Mouse (Mus musculus): ENCODE data around the gene Rprd1b. TPM values are rescaled to one million over a fixed set of nuclear protein-coding genes. Genes with fewer than 3 reads are reported as not detected.

Gene Rprd1b
- polyA plus RNA-seq, 1 experiment, result 11.6 TPM

- Histone ChIP-seq H3K4me3 (no peak overlapping the region), H3ac (ENCODE audit: control insufficient read depth, insufficient read length) (no peak overlapping the region), H3K27me3 (ENCODE audit: control insufficient read depth, insufficient read depth, insufficient read length) (no peaks in the 10 kb centered on the region), H3K36me3 (ENCODE audit: control insufficient read depth, insufficient read depth) (no peaks in the 10 kb centered on the region), H3K4me2 (ENCODE audit: low read depth) (no peak overlapping the region), H3K79me2 (ENCODE audit: control insufficient read depth, insufficient read depth) (no peaks in the 10 kb centered on the region)
- TF ChIP-seq TCF12 (IDR thresholded peaks at IDR 0.05; ENCODE audit: insufficient read depth, poor library complexity, severe bottlenecking) (no peak), MYOD1 (IDR thresholded peaks at IDR 0.05; ENCODE audit: control insufficient read depth in 1 of 3, insufficient read length in 2 of 3, low read depth in 2 of 3) (no peak), MYOG (IDR thresholded peaks at IDR 0.05; ENCODE audit: control insufficient read depth in 1 of 3, insufficient read depth in 1 of 3, insufficient read length in 2 of 3, low read depth in 2 of 3) (no peak), MAX (IDR thresholded peaks at IDR 0.05; ENCODE audit: low read depth) (no peak), POLR2AphosphoS2 (IDR thresholded peaks at IDR 0.05; ENCODE audit: insufficient read length, low read depth) (no peak)
Observed at GRCm38 (mm10) chr2:158104966-158105365, 76.7 kb downstream of the Rprd1b start.

- TF ChIP-seq CEBPB (IDR thresholded peaks at IDR 0.05; ENCODE audit: insufficient read depth, poor library complexity, severe bottlenecking) (no peak), REST (IDR thresholded peaks at IDR 0.05; ENCODE audit: insufficient read depth, insufficient read length) (no peak), USF1 (IDR thresholded peaks at IDR 0.05; ENCODE audit: low read depth) (no peak), SRF (IDR thresholded peaks at IDR 0.05; ENCODE audit: control insufficient read depth, insufficient read length, low read depth) (no peak), POLR2AphosphoS2 (IDR thresholded peaks at IDR 0.05; ENCODE audit: insufficient read length, low read depth) (no peak), MYOD1 (IDR thresholded peaks at IDR 0.05; ENCODE audit: control insufficient read depth in 1 of 3, insufficient read length in 2 of 3, low read depth in 2 of 3) (peak in 2 of 3 experiments; percentile 87 to 94), E2F4 (IDR thresholded peaks at IDR 0.05; ENCODE audit: insufficient read depth) (no peak), TCF3 (IDR thresholded peaks at IDR 0.05; ENCODE audit: insufficient read length, low read depth) (peak; percentile 70), TCF12 (IDR thresholded peaks at IDR 0.05; ENCODE audit: insufficient read depth, poor library complexity, severe bottlenecking) (peak; percentile 52), POLR2A (IDR thresholded peaks at IDR 0.05; ENCODE audit: insufficient read length, low read depth) (no peak), MAX (IDR thresholded peaks at IDR 0.05; ENCODE audit: low read depth) (no peak), MYOG (IDR thresholded peaks at IDR 0.05; ENCODE audit: control insufficient read depth in 1 of 3, insufficient read depth in 1 of 3, insufficient read length in 2 of 3, low read depth in 2 of 3) (peak; percentile 48 to 90 (median 69))
- Histone ChIP-seq H3K4me3 (no peak overlapping the region), H3K27me3 (ENCODE audit: control insufficient read depth, insufficient read depth, insufficient read length) (no peaks in the 10 kb centered on the region), H3ac (ENCODE audit: control insufficient read depth, insufficient read length) (no peak overlapping the region), H3K36me3 (ENCODE audit: control insufficient read depth, insufficient read depth) (no peaks in the 10 kb centered on the region), H3K4me2 (ENCODE audit: low read depth) (peak overlapping the region; percentile 39), H3K79me2 (ENCODE audit: control insufficient read depth, insufficient read depth) (no peaks in the 10 kb centered on the region)
Observed at GRCm38 (mm10) chr2:158105605-158106004, 77.3 kb downstream of the Rprd1b start.

GRCm38 (mm10) chr2:158106947-158107587, 78.8 kb downstream of the Rprd1b start:
- Histone ChIP-seq H3K27me3 (ENCODE audit: control insufficient read depth, insufficient read depth, insufficient read length) (no peaks in the 10 kb centered on the region), H3K79me2 (ENCODE audit: control insufficient read depth, insufficient read depth) (no peaks in the 10 kb centered on the region), H3K36me3 (ENCODE audit: control insufficient read depth, insufficient read depth) (no peaks in the 10 kb centered on the region), H3ac (ENCODE audit: control insufficient read depth, insufficient read length) (no peak overlapping the region), H3K4me3 (no peak overlapping the region), H3K4me2 (ENCODE audit: low read depth) (no peak overlapping the region)
- TF ChIP-seq CEBPB (IDR thresholded peaks at IDR 0.05; ENCODE audit: insufficient read depth, poor library complexity, severe bottlenecking) (no peak), MYOD1 (IDR thresholded peaks at IDR 0.05; ENCODE audit: control insufficient read depth in 1 of 3, insufficient read length in 2 of 3, low read depth in 2 of 3) (no peak), E2F4 (IDR thresholded peaks at IDR 0.05; ENCODE audit: insufficient read depth) (no peak), TCF12 (IDR thresholded peaks at IDR 0.05; ENCODE audit: insufficient read depth, poor library complexity, severe bottlenecking) (no peak), POLR2AphosphoS2 (IDR thresholded peaks at IDR 0.05; ENCODE audit: insufficient read length, low read depth) (no peak), USF1 (IDR thresholded peaks at IDR 0.05; ENCODE audit: low read depth) (no peak), REST (IDR thresholded peaks at IDR 0.05; ENCODE audit: insufficient read depth, insufficient read length) (no peak), SRF (IDR thresholded peaks at IDR 0.05; ENCODE audit: control insufficient read depth, insufficient read length, low read depth) (no peak), MYOG (IDR thresholded peaks at IDR 0.05; ENCODE audit: control insufficient read depth in 1 of 3, insufficient read depth in 1 of 3, insufficient read length in 2 of 3, low read depth in 2 of 3) (no peak)

- Histone ChIP-seq H3K79me2 (ENCODE audit: control insufficient read depth, insufficient read depth) (no peaks in the 10 kb centered on the region), H3K27me3 (ENCODE audit: control insufficient read depth, insufficient read depth, insufficient read length) (no peaks in the 10 kb centered on the region), H3ac (ENCODE audit: control insufficient read depth, insufficient read length) (no peak overlapping the region), H3K36me3 (ENCODE audit: control insufficient read depth, insufficient read depth) (no peaks in the 10 kb centered on the region), H3K4me3 (no peak overlapping the region), H3K4me2 (ENCODE audit: low read depth) (peak overlapping the region; percentile 36)
- TF ChIP-seq TCF12 (IDR thresholded peaks at IDR 0.05; ENCODE audit: insufficient read depth, poor library complexity, severe bottlenecking) (no peak), CEBPB (IDR thresholded peaks at IDR 0.05; ENCODE audit: insufficient read depth, poor library complexity, severe bottlenecking) (no peak)
Observed at GRCm38 (mm10) chr2:158109516-158109915, 81.2 kb downstream of the Rprd1b start.

- no peaks in the 10 kb centered on the region for H3K79me2 ChIP-seq (ENCODE audit: control insufficient read depth, insufficient read depth)
- H3K4me3 ChIP-seq, result no peak overlapping the region
- H3K27me3 ChIP-seq (ENCODE audit: control insufficient read depth, insufficient read depth, insufficient read length), result no peaks in the 10 kb centered on the region
- peak overlapping the region; percentile 51 for H3K4me2 ChIP-seq (ENCODE audit: low read depth)
- TF ChIP-seq TCF3 (IDR thresholded peaks at IDR 0.05; ENCODE audit: insufficient read length, low read depth) (no peak), CEBPB (IDR thresholded peaks at IDR 0.05; ENCODE audit: insufficient read depth, poor library complexity, severe bottlenecking) (no peak), MYOG (IDR thresholded peaks at IDR 0.05; ENCODE audit: control insufficient read depth in 1 of 3, insufficient read depth in 1 of 3, insufficient read length in 2 of 3, low read depth in 2 of 3) (no peak), SRF (IDR thresholded peaks at IDR 0.05; ENCODE audit: control insufficient read depth, insufficient read length, low read depth) (no peak), E2F4 (IDR thresholded peaks at IDR 0.05; ENCODE audit: insufficient read depth) (no peak), POLR2AphosphoS2 (IDR thresholded peaks at IDR 0.05; ENCODE audit: insufficient read length, low read depth) (no peak), TCF12 (IDR thresholded peaks at IDR 0.05; ENCODE audit: insufficient read depth, poor library complexity, severe bottlenecking) (no peak), REST (IDR thresholded peaks at IDR 0.05; ENCODE audit: insufficient read depth, insufficient read length) (no peak), USF1 (IDR thresholded peaks at IDR 0.05; ENCODE audit: low read depth) (no peak), MAX (IDR thresholded peaks at IDR 0.05; ENCODE audit: low read depth) (no peak), MYOD1 (IDR thresholded peaks at IDR 0.05; ENCODE audit: control insufficient read depth in 1 of 3, insufficient read length in 2 of 3, low read depth in 2 of 3) (no peak), POLR2A (IDR thresholded peaks at IDR 0.05; ENCODE audit: insufficient read length, low read depth) (no peak)
- H3K36me3 ChIP-seq (ENCODE audit: control insufficient read depth, insufficient read depth), result no peaks in the 10 kb centered on the region
- no peak overlapping the region for H3ac ChIP-seq (ENCODE audit: control insufficient read depth, insufficient read length)
Observed at GRCm38 (mm10) chr2:158113591-158114257, 85.4 kb downstream of the Rprd1b start.
